Mouse (Mus musculus): ENCODE results near the gene Psenen.

The Psenen gene

GRCm38 (mm10) chr7:30515003-30515760 lies 48.2 kb downstream of the Psenen start:
- no peak for DNase-seq (ENCODE audit: low read depth, low spot score)
